Mouse (Mus musculus) C3H10T1/2 (cell line): ENCODE measurements around the gene Il17ra. TPM values are rescaled to one million over a fixed set of nuclear protein-coding genes. Genes with fewer than 3 reads are reported as not detected.

ENCODE experiments used
- polyA plus RNA-seq, 2 experiments: library from polyadenylated mRNA; unstranded; fragments of >200 nt; fragmentation: generic; extraction: Trizol; gene quantifications; one replicate each; pipeline ENCODE4 v1.2.1; 2012; ENCODE audit warnings: missing spikeins in 2 of 2

Gene Il17ra
- 1 to 10 TPM; 1.2 to 5.5 TPM for polyA plus RNA-seq

DNA sequence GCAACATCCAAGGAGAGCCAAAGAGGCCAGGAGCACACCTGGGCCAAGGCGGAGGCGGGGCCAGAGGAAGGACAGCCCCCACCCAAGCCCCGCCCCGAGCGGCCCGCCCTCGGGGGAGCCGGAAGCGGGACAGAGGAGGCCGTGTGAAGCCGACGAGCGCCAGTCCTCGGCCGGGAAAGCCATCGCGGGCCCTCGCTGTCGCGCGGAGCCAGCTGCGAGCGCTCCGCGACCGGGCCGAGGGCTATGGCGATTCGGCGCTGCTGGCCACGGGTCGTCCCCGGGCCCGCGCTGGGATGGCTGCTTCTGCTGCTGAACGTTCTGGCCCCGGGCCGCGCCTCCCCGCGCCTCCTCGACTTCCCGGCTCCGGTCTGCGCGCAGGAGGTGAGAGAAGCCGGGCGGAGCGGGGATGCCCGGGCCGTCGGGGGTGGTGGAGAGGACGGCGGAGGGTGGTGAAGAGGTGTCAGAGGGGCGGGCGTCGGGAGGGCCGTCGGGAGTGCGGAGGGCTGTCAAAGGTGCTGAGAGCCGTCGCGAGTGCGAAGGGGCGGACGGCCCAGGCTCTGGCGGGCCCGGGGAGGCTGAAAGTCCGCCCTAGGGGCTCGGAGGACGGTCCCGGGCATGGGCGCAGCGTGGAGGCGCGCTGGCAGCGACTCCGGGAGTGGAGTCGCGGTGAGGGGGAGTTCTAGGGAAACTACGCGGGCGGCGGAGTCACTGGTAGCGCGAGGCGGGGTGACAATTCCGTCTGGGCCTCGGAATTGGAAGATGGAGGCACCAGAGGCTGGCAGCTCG lies at the start of gene Il17ra:
Gene Il17ra, plus strand, starts transcription at position 162 of the 786 bp plus-strand sequence.

GRCm38 (mm10) chr6:120493374-120494181 lies 30.5 kb downstream of the Il17ra start, which contains the start of gene Tmem121b:
Gene Tmem121b, minus strand, starts transcription at chr6:120493807.

GRCm38 (mm10) chr6:120531020-120531965 lies 68.2 kb downstream of the Il17ra start, which contains the start of gene Hdhd5:
Gene Hdhd5, minus strand, starts transcription at chr6:120531319.

Other genes with a start within 250 kb of the Il17ra start
- gene D330020A13Rik, start 168.9 kb upstream of the Il17ra start, polyA plus RNA-seq: not detected
- under 1 TPM; 0.01 to 0.02 TPM for gene B4galnt3, start 168.7 kb upstream of the Il17ra start, polyA plus RNA-seq
- gene Kdm5a, start 99.1 kb upstream of the Il17ra start, polyA plus RNA-seq: 1 to 10 TPM; 2.6 to 7.7 TPM
- 1 to 10 TPM in 1 of 2 experiments, under 1 TPM in 1; 0.50 to 7.5 TPM for gene Ccdc77, start 98.9 kb upstream of the Il17ra start, polyA plus RNA-seq
- gene Tmem121b, start 30.6 kb downstream of the Il17ra start, polyA plus RNA-seq: under 1 TPM; under 0.01 to 0.13 TPM
- 10 to 100 TPM in 1 of 2 experiments, 1 to 10 TPM in 1; 2.5 to 11.0 TPM for gene Hdhd5, start 68.1 kb downstream of the Il17ra start, polyA plus RNA-seq
- gene Cecr2, start 203.1 kb downstream of the Il17ra start, polyA plus RNA-seq: under 1 TPM; 0.01 to 0.02 TPM